Mouse (Mus musculus) frontal cortex, postnatal 25 days (tissue): ENCODE measurements around the gene Znrf3.

Experiments used
- DNase-seq, 2 experiments: peaks; one replicate each; pipeline ENCODE4 v3.0.0; 2022; ENCODE audit warnings: low spot score in 2 of 2

Znrf3 gene

DNA sequence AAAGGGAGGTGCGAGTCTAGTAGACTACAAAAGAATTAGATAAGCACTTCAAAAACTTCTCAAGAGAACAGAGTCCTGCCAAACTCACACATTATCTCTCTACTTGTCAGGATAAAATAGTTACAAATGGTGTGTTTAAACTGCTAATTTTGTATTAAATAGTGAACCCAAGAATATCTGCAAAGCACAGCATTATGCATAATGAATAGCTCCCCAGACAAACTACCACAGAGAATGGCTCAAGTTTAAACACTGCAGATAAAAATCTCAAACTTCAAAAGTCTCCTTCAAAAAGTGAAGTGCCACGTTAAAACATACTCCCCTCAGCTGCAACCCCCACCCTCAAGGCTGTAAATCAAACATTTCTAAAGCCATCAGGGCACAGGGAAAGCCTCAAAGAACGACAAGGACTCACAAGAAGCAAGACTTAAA is 2.0 kb downstream of the Znrf3 start:
- DNase-seq, result no peak

DNA sequence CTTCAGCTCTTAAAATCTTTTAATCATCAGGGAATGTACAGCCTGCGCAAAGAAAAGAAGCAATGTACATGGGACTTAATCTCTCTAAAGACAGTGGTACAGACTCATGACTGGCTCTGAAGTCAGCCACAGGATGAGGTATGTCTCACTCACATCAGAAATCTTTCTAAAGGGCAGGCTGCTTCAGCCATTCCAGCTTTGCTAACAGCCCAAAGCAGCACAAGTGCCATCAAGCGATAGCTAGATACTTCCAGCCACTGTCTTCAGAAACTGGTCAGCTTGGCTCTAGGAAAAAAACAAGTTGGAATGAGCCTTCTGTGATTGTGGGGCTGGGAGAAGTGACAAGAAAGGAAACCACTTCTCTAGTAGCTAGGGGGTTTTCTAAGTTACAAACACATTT is 7.0 kb downstream of the Znrf3 start:
- DNase-seq, result no peak

DNA sequence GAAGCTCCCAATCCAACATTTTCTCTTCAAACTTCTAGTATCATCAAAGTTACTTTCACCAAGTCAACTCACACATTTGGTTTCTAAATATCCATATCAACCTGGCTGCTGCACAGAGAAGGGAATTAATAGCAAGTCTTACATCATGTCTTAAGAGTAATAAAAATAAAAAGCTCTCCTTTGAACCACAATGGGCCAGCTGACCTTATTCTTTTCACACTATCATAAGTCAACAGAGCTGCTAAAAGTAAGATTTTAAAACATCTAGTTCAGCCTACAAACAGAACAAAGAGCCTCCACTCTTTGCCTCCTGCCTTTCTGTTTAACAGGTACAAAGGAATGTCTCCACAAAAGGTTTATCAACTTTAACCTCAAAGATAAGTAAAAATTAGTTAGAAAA is 7.7 kb downstream of the Znrf3 start:
- DNase-seq, result no peak

DNA sequence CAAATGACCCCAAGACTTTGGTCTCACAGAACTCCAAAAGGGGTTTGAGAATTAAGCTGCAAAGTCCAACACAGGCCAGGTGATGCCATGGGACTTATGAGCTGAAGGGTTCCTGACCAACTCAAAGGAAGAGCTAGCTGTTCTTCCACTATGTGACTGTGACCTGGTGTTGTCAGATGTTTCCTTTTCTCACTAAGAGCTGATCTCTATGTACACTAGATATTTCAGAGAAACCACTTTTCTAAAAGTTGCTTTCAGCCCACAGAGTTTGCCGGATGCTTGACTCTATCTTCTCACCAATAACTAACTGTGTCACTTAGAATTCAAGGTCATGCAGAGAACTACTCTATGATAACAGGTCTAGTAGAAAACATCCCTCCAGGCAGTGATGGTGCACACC is 9.2 kb downstream of the Znrf3 start:
- DNase-seq, result no peak

DNA sequence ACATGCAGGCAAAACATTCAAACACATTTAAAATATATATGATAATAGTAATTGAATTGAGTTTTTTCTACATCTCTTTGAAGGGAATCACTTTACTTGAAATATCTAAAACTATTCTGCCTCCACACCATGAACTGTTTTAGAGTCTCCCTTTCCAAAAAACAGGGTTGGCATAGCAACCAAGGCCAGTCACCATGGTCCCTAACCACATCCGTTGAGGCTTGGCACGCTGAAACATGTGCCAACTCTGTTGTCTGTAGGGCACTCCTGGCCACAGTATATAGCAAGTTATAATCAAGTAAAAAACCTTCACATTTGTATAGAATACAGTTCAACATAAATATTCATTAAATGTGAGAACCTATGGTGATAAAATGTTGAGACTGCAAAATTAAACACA is 12.3 kb downstream of the Znrf3 start:
- DNase-seq, result no peak

DNA sequence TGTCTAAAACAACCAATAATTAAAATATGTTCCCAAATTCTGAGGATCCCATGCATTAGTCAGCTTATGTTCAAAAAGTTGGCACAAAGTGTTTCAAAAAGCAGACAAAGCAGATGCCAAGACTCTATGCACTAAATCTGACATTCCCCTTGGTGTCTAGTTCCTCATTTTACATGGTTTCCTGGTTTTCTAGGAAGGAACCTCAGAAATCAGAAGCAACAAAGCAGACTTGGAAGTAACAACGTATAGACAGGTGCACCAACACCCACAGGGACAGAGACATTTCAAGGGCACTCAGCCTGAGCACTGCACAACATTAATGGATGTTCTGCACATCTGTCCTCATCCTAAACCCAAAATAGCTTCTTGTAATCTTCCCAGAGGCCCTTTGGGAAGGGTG is 13.8 kb downstream of the Znrf3 start:
- no peak for DNase-seq

DNA sequence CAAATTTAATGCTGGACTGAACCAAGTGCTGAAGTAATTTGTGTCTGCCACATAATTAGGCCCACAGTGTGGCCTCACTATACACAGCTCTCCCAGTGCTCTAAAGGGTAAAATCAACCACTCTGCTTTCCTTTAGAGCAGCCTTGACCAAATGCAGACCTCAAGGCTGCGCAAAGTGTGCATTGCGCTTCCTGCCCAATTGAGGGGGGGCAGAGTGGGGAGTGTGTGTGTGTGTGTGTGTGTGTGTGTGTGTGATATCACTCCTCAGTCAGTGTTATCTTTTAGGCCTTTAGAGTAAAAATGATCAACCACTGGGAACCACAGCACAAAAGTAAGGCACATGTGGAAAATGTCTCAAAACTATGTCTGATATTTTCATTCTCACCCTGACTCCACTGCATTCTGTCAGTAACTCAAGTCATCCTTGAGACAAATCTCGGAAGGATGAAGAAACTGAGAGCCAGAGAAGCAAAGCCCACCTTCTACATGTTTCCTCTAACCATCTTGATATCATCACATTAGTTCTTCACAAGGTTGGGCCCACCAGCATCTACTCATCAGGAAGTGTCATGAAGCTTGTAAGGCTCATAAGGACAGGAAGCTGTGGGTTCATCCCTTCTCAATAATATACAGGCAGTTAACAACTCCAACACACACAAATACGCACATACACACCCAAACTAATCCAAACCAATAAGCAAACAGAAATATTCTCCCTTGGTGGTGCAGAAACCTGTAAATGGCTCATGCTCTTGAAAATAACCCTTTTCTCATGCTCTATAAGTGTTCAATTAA is 15.1 kb downstream of the Znrf3 start:
- no peak for DNase-seq

DNA sequence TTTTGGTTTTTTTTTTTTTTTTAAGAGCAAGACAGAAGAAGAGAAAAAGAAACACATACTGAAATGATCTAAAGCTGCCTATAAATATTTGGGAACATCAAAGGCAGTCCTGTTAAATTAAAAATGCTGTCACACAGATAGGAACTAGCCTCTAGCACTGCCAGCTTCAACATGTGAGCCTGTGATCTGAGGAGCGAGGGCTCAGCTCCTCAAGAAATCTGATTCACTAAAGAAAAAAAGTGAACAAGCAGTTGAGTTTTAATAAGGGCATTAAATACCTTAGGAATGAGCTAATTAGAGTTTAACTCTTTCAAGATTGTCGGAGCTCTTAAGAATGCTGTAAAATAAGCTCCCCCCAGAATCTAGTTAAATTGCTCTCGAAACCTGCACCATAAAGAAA is 17.4 kb downstream of the Znrf3 start:
- no peak for DNase-seq

DNA sequence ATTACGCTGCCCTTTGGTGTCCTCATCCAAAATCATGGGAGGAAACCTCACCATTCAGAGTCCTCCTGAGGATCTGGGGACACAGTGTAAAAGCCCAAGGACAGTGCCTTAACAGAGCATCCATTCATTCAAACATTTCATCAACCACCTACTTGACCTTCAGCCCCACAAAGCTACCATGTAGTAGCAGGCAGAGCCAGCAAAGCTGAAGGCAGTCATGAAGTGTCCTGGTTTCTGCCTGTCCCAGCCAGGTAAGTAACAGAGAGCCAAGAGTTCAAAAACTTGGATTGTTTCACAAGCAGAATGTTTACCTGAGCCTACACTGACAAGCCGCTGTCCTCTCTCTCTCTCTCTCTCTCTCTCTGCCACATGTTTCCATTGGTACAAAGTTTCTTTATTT is 18.3 kb downstream of the Znrf3 start:
- no peak for DNase-seq

DNA sequence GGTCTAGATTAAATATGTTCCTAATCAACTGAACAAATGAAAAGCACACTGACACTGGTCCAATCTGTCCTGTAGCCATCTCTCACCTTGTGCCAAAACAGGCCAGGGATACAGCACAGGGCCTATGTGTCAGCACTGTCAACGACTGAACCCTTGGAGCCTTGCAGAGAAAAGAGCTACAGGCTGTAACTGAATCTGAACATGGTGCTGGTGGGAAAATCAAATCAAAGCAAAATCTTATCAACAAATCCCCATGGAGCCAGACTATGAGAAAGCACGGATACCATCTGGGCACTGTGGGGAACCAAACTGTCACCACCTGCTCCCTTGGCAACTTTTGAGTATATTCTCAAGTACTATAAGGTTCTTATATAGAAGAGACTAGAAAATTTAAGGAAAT is 19.5 kb downstream of the Znrf3 start:
- no peak for DNase-seq

DNA sequence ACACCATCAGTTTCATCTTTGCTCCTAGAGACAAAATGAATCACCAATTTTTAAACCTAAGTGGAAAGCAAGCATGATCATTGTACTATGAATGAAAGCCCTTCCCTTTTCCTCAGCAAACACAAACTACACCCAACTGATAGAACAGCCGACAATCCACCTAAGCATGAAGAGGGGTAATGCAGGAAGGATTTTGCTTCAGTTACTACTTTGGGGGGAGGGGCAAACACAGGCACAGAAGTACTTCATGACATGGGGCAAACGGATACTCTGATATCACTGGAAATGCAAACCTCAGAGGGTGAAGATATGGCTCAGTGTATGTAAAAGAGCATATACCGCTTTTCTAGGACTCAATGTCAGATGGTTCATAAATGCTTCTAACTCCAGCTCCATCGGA is 20.5 kb downstream of the Znrf3 start:
- DNase-seq, result no peak

DNA sequence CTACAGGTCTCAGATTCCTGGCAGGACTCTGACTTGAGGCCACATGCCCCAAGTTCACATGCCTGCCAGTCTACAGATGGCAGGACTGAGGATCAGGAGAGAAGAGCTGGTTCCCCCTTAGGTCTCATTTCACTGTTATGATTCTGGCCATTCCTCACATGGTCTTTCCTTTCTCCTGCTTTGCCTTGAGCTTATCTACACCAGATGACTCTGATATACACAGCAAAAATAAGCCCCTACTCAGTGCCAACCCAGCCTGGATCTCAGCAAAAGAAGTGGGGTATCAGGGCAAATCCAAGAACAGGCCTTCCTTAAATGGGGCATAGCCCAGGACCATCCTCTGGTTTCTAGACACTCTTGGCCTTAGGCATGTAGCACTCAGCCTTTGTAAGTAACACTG is 21.6 kb downstream of the Znrf3 start:
- DNase-seq, result no peak

DNA sequence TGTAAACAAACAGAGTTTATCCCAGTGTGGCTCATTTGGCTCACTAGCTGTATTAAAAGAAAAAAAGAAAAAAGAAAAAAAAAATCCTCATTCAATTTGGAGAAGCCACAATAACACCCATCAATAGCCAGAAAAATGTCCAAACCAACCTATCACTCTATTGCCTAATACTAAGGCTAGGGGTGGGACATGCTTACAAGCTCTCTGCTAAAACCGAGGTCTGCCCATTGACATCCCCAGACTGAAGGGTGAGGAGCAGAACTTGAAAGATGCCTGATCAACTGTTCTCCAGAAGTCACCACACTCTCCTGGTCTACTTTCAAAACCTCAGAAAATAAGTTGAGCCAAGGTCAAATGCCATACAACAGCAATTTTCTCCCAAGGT is 22.4 kb downstream of the Znrf3 start:
- DNase-seq, result no peak

DNA sequence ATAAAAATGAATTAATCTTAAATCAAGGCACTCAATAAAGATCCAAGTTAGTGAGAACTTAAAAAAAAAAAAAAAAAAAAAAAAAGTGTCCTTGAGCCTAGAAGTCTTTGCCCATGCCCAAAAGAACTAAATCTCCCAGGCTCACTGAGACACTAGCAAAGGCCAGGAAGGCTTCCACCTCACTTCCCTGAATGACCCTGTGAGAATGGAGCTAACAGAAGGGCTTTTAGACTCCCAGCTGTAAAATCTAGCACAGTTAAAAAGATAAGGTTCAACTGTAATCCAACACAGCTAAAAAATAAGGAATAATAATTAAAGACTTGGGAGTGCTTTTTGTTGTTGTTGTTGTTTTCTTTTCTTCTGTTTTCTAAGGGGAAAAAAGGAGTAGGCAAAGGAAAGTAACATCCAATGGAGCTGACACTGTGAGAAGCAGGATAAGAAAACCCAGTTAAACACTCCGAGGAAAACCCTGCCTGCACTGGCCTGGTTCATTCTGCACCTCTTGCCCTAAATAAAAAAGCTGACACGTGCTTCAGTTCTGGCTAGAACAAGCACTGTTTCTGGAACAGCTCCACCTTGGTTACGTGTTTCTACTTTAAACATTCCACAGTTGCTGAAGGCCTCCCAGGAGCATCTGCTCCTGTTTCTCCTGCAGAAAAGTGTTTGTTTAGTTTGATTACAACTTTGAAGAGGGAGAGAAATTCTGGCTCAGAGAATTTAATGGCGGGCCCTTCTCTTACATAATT is 23.0 kb downstream of the Znrf3 start:
- no peak for DNase-seq

DNA sequence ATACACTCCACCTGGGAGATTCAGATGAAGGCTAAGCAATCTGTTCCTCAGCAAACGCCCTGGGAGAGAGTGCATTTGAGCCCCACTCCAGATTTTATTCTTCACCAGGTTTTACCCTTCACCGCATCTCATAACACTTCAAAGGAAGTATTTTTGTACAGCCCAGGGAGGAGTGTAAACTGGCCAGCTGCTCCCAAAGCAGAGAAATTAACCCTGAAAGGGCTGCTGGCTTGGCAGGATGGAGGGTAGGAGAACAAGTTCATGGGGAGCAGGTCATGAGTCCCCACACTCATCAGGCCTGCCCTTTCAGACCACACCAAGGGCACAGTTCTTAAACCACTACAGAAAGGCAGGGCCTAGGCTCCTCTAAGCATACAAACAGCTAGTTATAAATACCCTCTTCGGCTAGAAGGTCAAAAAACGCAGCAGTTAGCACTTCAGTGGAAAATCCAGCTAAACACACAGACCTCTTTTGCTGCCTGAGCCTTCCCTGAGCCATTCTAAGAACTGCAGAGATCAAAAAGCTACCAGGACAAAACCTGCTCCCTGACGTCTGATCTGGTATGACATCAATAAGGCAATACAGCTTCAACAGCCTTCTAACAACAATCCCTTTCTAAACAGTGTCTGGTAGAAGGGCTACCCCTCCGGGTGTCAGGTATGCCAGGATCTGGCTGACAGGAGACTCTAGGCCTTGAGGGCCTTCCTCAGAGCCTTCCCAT is 28.9 kb downstream of the Znrf3 start:
- peak in 1 of 2 experiments; percentile 12 for DNase-seq

DNA sequence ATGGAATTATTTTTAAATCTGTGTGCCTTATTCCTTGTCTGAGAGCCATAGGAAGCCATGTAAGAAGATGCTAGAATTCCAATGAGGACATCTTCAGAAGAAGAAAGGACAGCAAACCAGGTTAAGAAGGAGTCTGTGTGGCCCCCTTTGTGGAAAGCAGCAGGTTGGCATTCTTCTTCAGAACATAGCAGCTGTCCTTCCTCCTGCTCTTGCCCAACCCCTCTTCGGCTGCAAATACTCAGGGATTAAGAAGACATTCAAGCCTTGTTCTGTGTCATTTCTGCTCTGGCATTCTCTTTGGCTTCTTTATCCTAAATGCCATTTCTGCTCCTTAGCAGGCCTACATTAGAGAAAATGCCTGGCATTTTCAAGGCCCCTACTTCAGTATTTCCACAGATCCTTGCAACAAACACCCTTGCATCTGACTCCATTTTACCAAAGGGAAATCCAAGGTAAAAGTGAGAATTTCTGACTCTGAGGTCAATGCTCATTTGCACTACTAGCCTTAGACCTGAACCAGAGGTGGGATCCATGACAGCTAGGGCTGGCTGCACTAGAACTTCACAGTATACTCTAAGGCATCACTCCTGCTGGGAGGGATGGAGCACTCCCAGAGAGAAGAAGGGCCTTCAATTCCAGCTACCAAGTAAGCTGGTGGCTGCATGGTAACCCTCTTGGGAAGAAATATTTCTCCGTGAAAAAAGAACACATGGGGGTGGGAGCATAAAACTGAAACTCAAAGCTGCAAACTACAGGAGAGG is 29.6 kb downstream of the Znrf3 start:
- DNase-seq, result no peak

DNA sequence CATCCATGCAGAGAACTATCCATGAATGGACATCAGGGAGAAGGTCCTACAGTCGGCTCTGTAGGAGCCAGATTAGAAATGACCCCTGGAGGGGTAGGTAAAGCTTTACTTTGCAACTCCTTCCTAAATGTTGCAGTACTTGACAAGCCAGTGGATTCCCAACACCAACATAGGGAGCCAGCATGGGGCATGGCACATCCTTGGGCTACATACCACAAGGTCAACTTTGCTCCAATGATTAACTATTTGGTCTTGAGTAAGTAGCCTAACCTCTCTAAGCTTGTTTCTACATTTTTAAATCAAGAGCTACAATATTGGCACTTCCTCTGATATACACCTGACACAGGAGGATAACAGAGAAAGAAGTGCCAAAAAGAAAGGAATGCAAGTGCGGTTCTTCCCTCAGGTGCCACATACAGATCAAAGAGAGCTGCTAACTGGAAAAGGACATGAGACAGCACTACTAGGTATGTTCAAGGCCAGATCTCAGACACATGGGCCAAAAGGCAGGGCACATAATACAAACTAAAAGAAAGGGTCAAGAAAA is 31.9 kb downstream of the Znrf3 start:
- DNase-seq, result no peak

DNA sequence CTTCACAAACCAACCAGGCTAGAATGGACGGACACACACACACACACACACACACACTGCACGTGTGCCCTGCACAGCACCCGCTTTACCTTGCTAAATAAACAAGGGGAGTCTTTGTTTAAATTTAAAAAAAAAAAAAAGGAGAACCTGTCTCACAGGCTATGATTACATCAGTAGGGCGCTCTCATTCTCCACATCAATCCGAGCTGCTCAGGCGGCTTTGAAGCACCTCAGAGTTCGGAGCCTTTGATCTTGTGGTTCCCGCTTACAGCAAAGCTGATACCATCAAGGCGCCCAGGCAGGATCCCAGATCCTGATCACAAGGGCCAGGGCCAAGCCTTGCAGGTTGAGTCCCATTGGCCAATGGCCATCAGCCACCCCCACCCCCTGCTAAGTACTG is 33.1 kb downstream of the Znrf3 start:
- DNase-seq, result no peak

DNA sequence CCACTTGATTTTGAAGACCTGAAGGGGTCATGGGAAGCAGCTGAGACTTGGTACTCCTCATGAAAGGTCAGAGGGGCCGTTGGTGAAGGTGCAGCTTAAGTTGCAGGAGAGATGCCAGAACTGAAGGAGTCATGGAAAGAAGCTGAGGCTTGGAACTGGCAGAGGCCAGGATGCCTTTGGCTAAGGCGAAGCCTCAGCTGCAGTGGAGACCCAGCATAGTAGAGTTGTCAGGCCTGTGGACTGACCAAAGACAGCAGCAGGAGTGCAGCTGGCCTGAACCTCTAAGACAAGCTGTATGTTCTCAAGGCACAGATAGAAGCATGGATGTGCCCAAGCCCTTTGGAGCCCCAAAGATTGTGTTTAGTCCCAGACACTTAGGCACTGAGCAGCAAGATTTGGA is 40.5 kb downstream of the Znrf3 start:
- no peak for DNase-seq

DNA sequence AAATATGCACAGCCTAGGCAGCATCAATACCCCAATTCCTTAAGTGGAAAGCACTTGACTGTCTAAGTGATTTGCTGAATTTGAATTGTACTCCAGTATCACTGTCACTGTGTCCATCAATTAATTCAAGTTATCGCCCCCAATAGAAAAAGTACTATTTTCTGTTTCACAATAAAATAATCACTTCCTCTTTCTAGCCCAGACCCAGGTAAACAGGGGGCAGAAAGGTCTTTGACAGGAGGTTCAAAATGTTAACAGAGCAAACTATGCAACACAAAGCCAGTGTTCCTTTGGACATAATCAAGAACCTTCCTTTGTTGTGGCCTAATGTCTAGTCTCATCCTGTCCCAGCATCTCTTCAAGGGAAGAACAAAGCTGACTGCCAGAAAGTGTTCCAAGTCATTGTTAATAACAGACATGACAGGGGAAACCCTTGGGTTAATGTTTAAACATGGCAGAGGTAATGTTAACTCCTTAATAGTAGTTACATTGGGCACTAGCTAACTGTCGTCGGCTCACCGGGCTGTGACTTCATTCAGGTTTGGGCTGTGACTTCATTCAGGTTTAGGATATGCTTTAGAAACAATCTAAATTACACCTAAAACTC is 42.4 kb downstream of the Znrf3 start:
- DNase-seq, result no peak

DNA sequence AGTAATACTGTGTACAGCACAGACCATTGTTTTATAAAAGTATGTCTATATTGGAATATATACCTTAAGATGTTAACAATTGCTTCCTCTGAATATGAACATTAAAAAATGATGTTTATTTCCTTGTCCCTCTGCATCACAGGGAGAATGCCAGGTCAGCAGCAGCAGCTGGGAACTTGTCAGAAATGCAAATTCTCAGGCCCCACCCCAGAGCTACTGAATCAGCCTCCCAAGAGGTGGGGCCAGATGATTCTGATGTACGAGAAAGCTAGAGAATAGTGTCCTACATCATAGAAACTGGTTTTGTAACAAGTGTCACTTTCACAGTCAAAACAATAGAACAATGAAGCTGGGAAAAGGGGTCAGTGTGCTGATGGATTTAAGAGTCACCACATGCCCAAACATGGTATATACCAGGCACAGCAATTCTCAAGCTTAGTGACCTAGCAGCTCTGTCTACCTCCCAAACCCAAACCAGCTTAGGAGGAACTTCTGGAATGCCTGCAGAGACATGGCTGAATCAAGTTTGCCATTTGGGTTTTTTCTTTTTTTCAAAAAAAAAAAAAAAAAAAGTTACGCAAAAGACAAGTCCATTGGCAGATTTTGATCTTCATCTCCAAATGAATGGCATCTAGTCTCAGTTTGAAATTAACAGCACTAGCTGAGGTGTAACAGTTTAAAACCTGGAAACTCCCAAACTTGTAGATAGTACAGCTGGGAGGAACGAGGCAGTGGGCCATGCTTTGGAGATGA is 46.2 kb downstream of the Znrf3 start:
- DNase-seq, result no peak
